Mouse (Mus musculus): ENCODE measurements around the gene Ak7.

The Ak7 gene

GRCm38 (mm10) chr12:105705799-105706487, at the start of gene Ak7:
TSS of gene Ak7 (plus strand) at chr12:105705976.
- no peak for DNase-seq

- DNase-seq, result no peak
Measured at GRCm38 (mm10) chr12:105676274-105676673, 29.5 kb upstream of the Ak7 start.

DNA sequence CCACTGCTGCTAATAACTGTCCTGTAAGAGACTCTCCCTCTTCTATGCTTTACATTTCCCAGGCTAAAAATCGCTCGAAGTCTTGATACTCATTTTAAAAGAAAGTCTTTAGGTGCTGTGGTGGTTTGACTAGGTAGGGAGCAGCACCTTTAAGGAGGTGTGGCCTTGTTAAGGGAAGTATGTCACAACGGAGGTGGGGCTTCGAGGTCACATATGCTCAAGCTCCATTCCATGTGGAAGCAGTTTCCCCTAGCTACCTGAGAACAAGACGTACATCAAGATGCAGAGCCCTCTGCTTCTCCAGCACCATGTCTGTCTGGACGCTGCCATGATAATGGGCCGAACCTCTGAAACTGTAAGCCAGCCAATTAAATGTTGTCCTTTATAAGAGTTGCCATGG, 27.6 kb upstream of the Ak7 start:
- no peak for DNase-seq

DNA sequence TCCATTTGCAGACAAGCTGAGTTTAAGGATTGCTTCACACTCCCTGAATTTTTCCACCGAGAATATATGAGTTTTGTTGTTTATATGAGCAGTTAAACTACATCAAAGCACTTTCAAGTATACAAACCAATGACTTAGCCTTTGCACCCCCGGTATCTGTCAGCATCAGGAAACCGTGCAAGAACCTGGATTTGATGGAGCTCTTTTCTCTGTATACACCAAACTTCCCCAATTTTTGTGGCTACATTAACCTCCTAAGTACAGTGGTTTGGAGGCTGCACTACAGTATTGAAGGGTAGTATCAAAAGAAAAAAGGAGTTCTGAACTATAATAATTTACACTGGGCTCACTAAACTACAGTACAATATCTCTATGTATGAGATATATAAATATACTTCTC, 27.0 kb upstream of the Ak7 start:
- DNase-seq, result no peak

- peak; percentile 40 for DNase-seq
Measured at GRCm38 (mm10) chr12:105683933-105684901, 21.6 kb upstream of the Ak7 start, which contains the start of gene Gskip. TSS of gene Gskip (plus strand) at chr12:105684829.

DNA sequence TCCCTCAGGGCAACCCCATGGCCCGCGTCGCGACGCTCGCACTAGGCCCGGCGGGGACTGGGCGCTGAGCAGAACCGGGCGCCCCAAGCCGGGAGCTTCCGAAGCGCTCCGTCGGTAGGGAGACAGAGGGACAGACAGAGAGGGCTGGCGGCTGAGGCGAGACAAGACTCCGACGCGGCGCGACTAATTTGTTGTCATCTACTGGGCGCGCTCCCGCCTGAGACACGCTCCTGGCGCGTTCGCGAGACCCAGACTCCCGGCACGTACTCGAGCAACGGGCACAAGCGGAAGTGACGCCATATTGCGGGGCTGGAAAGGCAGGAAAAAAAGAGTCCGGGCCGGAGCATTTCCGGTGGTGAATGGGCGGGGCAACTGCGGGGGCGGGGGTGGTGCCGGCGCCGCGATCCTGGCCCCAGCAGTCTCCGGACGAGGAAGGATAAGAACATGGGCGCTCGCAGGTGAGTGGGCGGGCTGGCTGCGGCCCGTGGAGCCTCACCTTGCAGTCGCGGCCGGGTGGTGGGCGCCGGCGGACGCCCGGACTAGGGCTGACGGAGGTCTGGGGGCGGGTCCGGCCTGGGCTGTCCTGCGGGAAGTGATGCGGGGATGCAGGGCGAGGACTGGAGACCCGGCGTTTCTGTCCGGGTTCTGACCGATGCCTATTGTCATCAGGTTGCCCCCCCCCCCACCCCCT, 20.6 kb upstream of the Ak7 start, which contains the start of gene Atg2b:
Gene Atg2b, minus strand, starts transcription at position 211 of the 691 bp plus-strand sequence.
- peak; percentile 96 for DNase-seq

GRCm38 (mm10) chr12:105686791-105687190, 19.0 kb upstream of the Ak7 start:
- no peak for DNase-seq

DNA sequence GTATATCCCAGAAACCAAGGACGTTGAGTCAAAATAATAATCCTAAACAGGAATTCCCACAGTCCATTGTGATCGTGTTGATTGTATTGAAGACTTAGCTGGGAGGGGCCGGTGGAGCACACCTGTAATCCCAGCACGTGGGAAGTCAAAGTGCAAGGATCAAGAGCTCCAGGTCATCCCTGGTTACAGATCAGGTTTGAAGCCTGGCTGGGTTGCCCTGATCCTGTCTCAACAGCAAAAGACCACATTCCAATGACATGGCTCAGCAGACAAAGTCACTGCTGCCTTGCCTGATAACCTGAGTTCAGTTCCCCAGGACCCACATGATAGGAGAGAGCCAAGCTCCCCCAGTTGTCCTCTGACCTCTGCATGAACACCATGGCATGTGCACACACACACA, 18.4 kb upstream of the Ak7 start:
- no peak for DNase-seq

DNA sequence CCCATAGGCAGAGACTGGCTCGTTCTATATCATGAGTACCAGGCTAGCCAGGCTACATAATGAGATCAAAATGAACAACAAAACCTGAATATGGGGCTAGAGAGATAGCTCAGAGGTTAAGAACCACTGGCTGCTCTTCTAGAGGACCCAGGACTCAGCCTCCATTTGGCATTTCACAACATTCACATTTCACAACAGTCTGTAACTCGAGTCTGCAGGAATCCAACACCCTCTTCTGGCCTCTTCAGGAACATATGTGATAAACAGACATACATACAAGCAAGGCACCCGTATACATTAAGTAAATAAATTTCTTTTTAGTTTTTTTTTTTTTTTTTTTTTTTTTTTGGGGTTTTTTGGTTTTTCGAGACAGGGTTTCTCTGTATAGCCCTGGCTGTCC, 17.2 kb upstream of the Ak7 start:
- no peak for DNase-seq

DNA sequence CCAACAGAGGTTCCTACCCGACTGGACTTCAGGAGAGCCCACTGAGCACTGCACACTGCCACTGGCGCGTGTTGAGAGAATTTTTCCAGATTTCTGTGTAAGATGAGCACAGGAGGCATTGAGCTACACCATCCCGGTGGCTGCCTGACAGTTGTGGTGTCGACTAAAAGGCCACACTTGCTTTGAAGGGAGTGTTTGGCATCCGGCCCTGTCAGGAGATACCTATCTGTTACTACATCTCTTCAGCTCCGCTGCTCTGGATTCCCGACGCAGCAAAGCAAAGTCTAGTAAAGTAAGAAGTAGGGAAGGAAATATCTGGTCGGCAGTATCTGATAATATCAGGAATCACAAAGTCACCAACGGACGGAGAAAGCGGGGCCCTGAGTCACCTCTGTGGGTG, 16.3 kb upstream of the Ak7 start:
- DNase-seq, result no peak

GRCm38 (mm10) chr12:105694021-105694420, 11.8 kb upstream of the Ak7 start:
- DNase-seq, result no peak

GRCm38 (mm10) chr12:105695848-105696247, 9.9 kb upstream of the Ak7 start:
- no peak for DNase-seq

DNA sequence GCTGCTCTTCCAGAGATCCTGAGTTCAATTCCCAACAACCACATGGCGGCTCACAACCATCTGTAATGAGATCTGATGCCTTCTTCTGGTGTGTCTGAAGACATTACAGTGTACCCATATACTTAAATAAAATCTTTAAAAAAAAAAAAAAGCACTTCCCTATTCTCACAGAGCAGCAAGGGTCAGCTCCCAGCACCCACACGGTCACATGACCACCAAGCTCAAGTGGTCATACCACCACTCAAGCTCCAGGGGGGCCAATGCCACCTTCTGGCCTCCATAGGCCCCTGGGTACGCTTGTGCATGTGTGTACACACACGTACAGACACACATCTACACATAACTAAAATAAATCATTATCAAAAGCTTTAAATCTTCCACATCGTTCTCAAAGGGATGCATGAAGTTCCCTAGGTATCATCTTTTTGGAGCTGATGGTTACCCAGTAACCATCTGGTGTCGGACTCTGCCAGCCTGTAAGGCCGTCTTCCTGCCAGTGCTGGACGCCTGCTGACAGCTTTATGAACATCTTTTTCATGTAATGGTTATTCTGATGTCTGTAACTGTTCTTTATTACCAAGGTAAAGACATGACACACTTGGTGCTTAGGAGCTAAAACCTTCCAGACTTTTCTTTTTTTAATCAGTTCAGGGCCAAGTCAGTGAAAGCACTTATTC, 8.5 kb upstream of the Ak7 start:
- no peak for DNase-seq

GRCm38 (mm10) chr12:105700433-105700832, 5.3 kb upstream of the Ak7 start:
- no peak for DNase-seq

DNA sequence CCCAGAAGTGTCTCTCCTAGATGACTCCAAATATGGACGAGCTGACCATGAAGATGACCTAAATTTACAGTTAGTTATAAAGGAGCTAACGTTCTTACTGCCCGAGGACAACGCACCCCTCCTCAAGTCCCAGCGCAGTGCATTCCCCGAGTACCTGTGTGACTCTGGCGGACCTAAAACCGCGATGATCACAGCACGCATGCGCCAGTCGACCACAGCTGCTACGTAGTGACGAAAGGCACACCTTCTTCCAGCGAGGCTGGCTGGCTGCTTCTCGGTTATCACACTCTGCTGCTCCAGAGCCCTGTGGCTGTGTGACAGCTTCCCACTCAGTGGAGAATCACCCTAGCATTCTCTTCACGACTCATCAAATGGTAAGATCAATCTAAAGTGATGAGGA, 12.8 kb downstream of the Ak7 start:
- peak; percentile 56 for DNase-seq

- no peak for DNase-seq
Measured at GRCm38 (mm10) chr12:105720196-105720595, 14.4 kb downstream of the Ak7 start.

DNA sequence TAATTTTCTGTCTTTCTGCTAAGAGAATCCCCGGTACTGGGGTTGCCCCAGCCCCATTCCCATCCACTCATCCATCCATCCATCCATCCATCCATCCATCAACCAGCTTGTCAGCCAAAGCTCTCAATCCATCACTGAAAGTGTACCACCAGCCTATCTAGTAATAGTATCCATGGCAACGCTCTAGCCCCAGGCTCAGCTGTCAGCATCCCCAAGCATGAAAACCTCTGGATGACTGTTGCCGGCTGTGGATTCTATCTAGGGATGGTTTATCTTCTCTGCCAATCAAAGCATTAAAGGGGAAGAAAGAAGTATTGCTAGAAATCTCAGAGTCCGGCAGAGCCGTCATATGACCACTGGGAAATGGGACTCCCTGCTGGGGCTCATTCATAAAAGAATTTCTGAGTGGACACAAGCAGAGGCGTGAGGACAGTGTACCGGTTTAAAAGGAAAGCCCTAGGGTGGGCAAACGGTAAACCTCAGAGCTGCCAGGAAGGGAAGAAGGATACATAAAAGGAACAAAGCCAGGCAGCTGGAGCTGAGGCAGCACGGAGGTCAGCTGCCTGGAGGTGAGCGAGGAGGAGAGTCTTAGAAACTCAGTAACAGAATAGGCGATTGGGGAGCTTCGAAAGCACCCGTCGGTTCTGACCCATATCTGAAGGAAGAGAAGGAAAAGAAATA, 15.8 kb downstream of the Ak7 start:
- DNase-seq, result no peak

DNA sequence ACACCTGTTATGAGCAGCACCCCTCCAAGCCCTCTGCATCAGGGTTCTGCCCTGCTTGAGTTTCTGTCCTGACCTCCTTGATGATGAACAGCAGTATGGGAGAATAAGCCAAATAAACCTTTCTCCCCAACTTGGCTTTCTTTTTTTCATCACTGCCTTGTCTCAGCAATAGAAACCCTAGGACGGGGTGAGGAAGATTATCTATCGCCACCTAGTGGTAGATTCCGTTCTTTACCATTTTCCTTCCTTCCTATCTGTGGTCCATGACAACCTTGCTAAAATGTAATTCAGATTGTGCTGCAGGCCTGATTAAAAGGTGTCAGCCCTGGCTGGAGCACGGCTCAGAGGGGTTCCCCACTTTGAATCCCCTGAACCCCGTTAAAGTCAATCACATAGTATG, 16.9 kb downstream of the Ak7 start:
- no peak for DNase-seq

DNA sequence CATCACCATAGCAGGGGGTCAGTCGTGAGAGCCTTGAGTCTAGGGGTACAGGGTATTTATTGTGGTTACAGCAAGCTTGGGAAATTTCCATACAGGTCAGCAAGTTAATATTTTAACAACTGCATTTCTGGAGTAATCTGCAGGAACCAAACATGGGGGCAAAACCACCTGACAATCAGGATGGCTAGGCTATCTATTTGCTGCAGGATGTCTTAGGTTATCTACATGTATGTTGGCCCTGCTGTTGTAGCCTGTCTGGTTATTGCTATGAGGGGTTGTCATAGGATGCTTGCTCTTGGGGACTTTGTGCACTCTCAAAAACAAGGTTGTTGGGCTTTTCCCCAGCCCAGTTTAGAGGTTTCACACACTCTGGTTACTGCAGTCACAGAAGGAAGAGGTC, 18.8 kb downstream of the Ak7 start:
- DNase-seq, result no peak

- DNase-seq, result no peak
Measured at GRCm38 (mm10) chr12:105725736-105726135, 20.0 kb downstream of the Ak7 start.

DNA sequence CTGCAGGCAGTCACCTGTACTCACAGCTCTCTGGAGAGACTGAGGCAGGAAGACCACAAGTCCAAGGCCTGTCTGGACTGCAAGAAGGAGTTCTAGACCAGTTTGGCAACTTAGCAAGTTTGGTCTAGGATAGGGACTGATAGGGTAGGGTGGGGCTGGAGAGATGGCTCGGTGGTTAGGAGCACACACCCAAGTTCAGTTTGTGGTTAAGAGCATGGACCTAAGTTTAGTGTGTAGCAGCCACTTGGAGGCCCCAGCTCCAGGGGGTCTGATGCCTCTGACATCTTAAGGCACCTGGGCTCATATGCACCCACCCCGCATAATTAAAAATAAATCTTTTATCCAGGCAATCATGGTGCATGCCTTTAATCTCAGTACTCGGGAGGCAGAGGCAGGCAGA, 21.5 kb downstream of the Ak7 start:
- no peak for DNase-seq

DNA sequence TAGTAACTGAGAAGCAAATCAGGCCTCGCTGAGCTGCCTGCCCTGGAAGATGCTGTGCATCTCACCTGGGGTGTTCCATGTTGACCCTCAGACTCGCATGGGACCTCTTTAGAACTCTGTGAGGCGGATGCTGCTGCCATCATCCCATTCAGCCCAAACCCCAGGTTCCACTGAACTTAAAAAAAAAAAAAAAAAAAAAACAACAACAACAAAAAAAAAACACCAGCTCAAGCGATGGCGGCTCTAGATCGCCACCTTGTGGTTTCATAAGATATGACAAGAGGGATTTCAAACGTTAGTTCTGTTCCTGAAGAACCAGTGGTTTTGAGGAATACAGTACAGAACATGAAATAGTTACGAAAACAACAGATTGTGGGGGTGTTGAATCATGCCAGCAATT, 22.2 kb downstream of the Ak7 start:
- DNase-seq, result no peak
